ENCODE assay signal across 27 mouse cellular contexts in genomic region chr13:15538389-15538788, GRCm38 (mm10).
DNase-seq lines count a peak whose midpoint lies in the region; ATAC-seq and TF ChIP-seq lines count a peak whose summit lies in the region.
"Had no signal": no experiment of that assay in that cellular context is flagged by ENCODE, and none has a peak within 500 bp of the region (broad histone marks: within the 10 kb centered on the region; RNA-seq: fewer than 3 reads in every experiment).

No protein-coding gene starts in this region.

- TF ChIP-seq CTCF in heart, postnatal 0 days (IDR thresholded peaks at IDR 0.05; ENCODE audit: low read depth): 0 out of 2 replicates have a peak, but pooled peaks have one; percentile 2
- TF ChIP-seq CTCF in lung, postnatal 0 days (IDR thresholded peaks at IDR 0.05): 0 out of 2 replicates have a peak, but pooled peaks have one; percentile 21

- no peak for ATAC-seq in heart, postnatal 0 days (ENCODE audit: insufficient read depth, low read depth)
- peak; percentile 76 for ATAC-seq in lung, postnatal 0 days
- ATAC-seq: CD4-positive, CD25-positive, alpha-beta regulatory T cell, adult 4 months; forebrain, postnatal 0 days had no signal

- intact Hi-C loops in left cerebral cortex, postnatal 10 days (cut with DNase I): no loop called here

- no peak overlapping the region for H3K4me3 ChIP-seq in heart, postnatal 0 days (ENCODE audit: low read depth, low read length)
- no peak overlapping the region for H3K4me3 ChIP-seq in lung, postnatal 0 days (ENCODE audit: low read depth, low read length)
- H3K4me3 ChIP-seq: embryonic facial prominence, embryonic 10.5 days; heart, adult 2 months; heart, embryonic 13.5 days; hindbrain, embryonic 15.5 days; intestine, embryonic 15.5 days; limb, embryonic 13.5 days; liver, embryonic 13.5 days; midbrain, embryonic 15.5 days; neural tube, embryonic 12.5 days had no signal

- 33% methylated on average over 2 of the region's 2 CpGs for WGBS in heart, postnatal 0 days
- 40% methylated on average over 2 of the region's 2 CpGs for WGBS in lung, postnatal 0 days

- no peaks in the 10 kb centered on the region for H3K4me1 ChIP-seq in heart, postnatal 0 days (ENCODE audit: control insufficient read depth, insufficient read depth)
- peaks cover 7% of the 10 kb centered on the region; the same call in 1 of the 2 replicates for H3K4me1 ChIP-seq in lung, postnatal 0 days (ENCODE audit: insufficient read depth, low read depth, low read length)
- H3K4me1 ChIP-seq: liver, embryonic 13.5 days had no signal

- H3K27me3 ChIP-seq in heart, postnatal 0 days (ENCODE audit: control insufficient read depth, insufficient read depth, low read length): no peaks in the 10 kb centered on the region
- no peaks in the 10 kb centered on the region for H3K27me3 ChIP-seq in lung, postnatal 0 days (replicated peaks; ENCODE audit: insufficient read depth, low read length)
- H3K27me3 ChIP-seq: heart, embryonic 13.5 days; hindbrain, embryonic 15.5 days; intestine, embryonic 15.5 days; limb, embryonic 13.5 days; liver, embryonic 13.5 days; midbrain, embryonic 15.5 days; neural tube, embryonic 12.5 days had no signal

- H3K9me3 ChIP-seq in heart, postnatal 0 days (replicated peaks; ENCODE audit: control insufficient read depth, low read length): no peaks in the 10 kb centered on the region
- H3K9me3 ChIP-seq in lung, postnatal 0 days (ENCODE audit: low read length): no peaks in the 10 kb centered on the region
- H3K9me3 ChIP-seq: embryonic facial prominence, embryonic 10.5 days; heart, embryonic 13.5 days; hindbrain, embryonic 15.5 days; intestine, embryonic 15.5 days; limb, embryonic 13.5 days; liver, embryonic 13.5 days; midbrain, embryonic 15.5 days; neural tube, embryonic 12.5 days had no signal

- no peak overlapping the region for H3K4me2 ChIP-seq in heart, postnatal 0 days (ENCODE audit: low read depth, low read length)
- H3K4me2 ChIP-seq in lung, postnatal 0 days (replicated peaks; ENCODE audit: low read depth, low read length): no peak overlapping the region
- H3K4me2 ChIP-seq: heart, embryonic 13.5 days; hindbrain, embryonic 15.5 days; intestine, embryonic 15.5 days; limb, embryonic 13.5 days; liver, embryonic 13.5 days; midbrain, embryonic 15.5 days; neural tube, embryonic 12.5 days had no signal

- H3K9ac ChIP-seq in heart, postnatal 0 days (replicated peaks; ENCODE audit: low read depth, low read length): no peak overlapping the region
- H3K9ac ChIP-seq in lung, postnatal 0 days (replicated peaks; ENCODE audit: low read depth): no peak overlapping the region
- H3K9ac ChIP-seq: forebrain, postnatal 0 days; heart, embryonic 13.5 days; hindbrain, embryonic 15.5 days; intestine, embryonic 15.5 days; limb, embryonic 13.5 days; liver, embryonic 13.5 days; midbrain, embryonic 15.5 days; neural tube, embryonic 12.5 days had no signal

- no peak overlapping the region for H3K27ac ChIP-seq in heart, postnatal 0 days (ENCODE audit: low read depth)
- H3K27ac ChIP-seq in lung, postnatal 0 days (ENCODE audit: low read length): no peak overlapping the region
- H3K27ac ChIP-seq: heart, adult 2 months; heart, embryonic 13.5 days; hindbrain, embryonic 15.5 days; intestine, embryonic 15.5 days; limb, embryonic 13.5 days; liver, embryonic 13.5 days; macrophage; midbrain, embryonic 15.5 days; neural tube, embryonic 12.5 days had no signal

- no peak for TF ChIP-seq EP300 in heart, postnatal 0 days (IDR thresholded peaks at IDR 0.05; ENCODE audit: low read depth)
- peak; percentile 32; the same call in 1 of the 2 replicates for TF ChIP-seq EP300 in lung, postnatal 0 days (IDR thresholded peaks at IDR 0.05)

- no peak for DNase-seq in heart, postnatal 0 days (ENCODE audit: low spot score)
- no peak for DNase-seq in heart, postnatal 4 days
- DNase-seq in kidney, postnatal 10 days: peak; percentile 43
- no peak for DNase-seq in kidney, adult 9 months
- DNase-seq in kidney, postnatal 14 days: peak; percentile 37
- DNase-seq in lung, postnatal 0 days (ENCODE audit: low spot score): peak; percentile 65
- no peak for DNase-seq in cerebellum, adult 18-20 months
- no peak for DNase-seq in left cerebral cortex, postnatal 10 days (ENCODE audit: extremely low spot score in 1 of 2, low spot score in 2 of 2)
- DNase-seq: adrenal gland, postnatal 36 days; cerebellum, adult 9-11 months; forebrain, postnatal 0 days; gastrocnemius, postnatal 25 days; heart, adult 2 months; heart, postnatal 36 days; liver, embryonic 13.5 days; right cerebral cortex, postnatal 25 days; spleen, adult 18-20 months; thymus, postnatal 25 days had no signal

- H3K36me3 ChIP-seq in heart, postnatal 0 days (replicated peaks; ENCODE audit: control insufficient read depth, insufficient read depth, low read length): no peaks in the 10 kb centered on the region
- H3K36me3 ChIP-seq in lung, postnatal 0 days (ENCODE audit: insufficient read depth, low read length): no peaks in the 10 kb centered on the region
- H3K36me3 ChIP-seq: heart, embryonic 13.5 days; hindbrain, embryonic 15.5 days; intestine, embryonic 15.5 days; limb, embryonic 13.5 days; liver, embryonic 13.5 days; midbrain, embryonic 15.5 days; neural tube, embryonic 12.5 days had no signal

Comparison
In these comparisons a context has a peak if more than half of its experiments do, and no peak if none do; other contexts are left out.
1. DNase-seq: peak in kidney, postnatal 10 days (single experiment), kidney, postnatal 14 days (single experiment) and lung, postnatal 0 days (single experiment); none in heart, postnatal 0 days (single experiment), heart, postnatal 4 days (single experiment), kidney, adult 9 months (single experiment), cerebellum, adult 18-20 months (0 of 2) and left cerebral cortex, postnatal 10 days (0 of 2).